Mouse (Mus musculus) left cerebral cortex, adult 2 months (tissue): ENCODE measurements around the gene Pcbp3. TPM values are rescaled to one million over a fixed set of nuclear protein-coding genes. Genes with fewer than 3 reads are reported as not detected.

Experiments
- DNase-seq, 2 experiments: peaks; one replicate each; pipeline ENCODE4 v3.0.0; 2021 to 2022; ENCODE audit warnings: low spot score in 2 of 2, mixed read lengths in 1 of 2; ENCODE audit errors: extremely low spot score in 1 of 2
- H3K27ac ChIP-seq: fragments of 200-600 bp; 2 replicates; pipeline ENCODE4 v1.8.1; 2022
- H3K4me3 ChIP-seq: fragments of 200-600 bp; 2 replicates; pipeline ENCODE4 v1.8.1; 2022
- CTCF ChIP-seq: fragments of 200-600 bp; IDR thresholded peaks from 2 replicates; pipeline ENCODE4 v1.8.1; 2022; ENCODE audit warnings: antibody characterized with exemption, mild to moderate bottlenecking, moderate library complexity
- intact Hi-C: fragments of 180-260 bp; cut with DNase I; formaldehyde crosslinking; loops from one replicate; pipeline ENCODE4 v1.15.1; 2025
- total RNA-seq, 2 experiments: library from RNA; stranded (reverse); gene quantifications; 2 replicates each; pipeline ENCODE4 v1.2.3; 2021

Pcbp3 gene
- total RNA-seq, 2 experiments from 2014 or later, result 60.8 to 62.2 TPM

DNA sequence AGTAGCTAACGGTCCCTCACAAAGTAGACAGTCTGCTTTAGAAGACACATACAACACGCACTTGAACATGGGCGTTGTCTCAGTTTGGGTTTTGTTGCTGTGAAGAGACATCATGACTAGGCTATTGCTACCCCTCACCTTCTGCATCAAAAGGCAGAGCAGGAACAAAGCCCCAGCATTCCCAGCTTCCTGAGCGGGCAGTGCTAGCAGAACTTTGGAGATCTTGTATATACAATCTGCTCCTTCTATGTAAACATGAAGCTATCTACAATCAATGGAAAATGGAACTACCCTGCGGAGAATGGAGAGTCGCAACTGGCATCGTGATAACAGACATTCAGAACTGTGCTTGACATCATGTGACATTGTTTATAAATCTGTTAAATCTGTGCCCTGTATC is 9.3 kb upstream of the Pcbp3 start:
- DNase-seq, result no peak
- no peak for TF ChIP-seq CTCF
- no peak overlapping the region for H3K4me3 ChIP-seq
- H3K27ac ChIP-seq, result no peak overlapping the region
- intact Hi-C loops, result no loop called here

DNA sequence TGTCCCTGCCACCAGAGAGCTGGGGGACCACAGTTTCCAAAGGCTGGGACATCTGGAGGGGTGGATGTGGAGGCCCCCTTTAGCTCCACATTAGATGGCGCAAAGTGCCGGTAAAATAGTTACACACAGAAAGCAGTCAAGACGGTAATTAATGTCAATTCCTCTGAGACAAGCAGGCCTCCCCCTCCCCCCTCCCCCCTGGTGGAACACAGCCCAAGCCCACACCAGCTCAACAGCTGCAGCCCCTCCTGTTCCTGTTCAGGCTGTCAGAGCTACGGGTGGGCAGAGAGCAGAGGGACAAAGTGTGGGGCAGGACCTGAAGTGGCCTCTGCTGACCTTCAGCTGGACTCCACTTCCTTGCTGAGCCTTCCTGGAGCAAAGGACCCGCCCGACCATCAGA is 2.7 kb upstream of the Pcbp3 start:
- no peak overlapping the region for H3K4me3 ChIP-seq
- TF ChIP-seq CTCF, result no peak
- intact Hi-C loops, result no loop called here
- DNase-seq, result no peak
- H3K27ac ChIP-seq, result no peak overlapping the region

DNA sequence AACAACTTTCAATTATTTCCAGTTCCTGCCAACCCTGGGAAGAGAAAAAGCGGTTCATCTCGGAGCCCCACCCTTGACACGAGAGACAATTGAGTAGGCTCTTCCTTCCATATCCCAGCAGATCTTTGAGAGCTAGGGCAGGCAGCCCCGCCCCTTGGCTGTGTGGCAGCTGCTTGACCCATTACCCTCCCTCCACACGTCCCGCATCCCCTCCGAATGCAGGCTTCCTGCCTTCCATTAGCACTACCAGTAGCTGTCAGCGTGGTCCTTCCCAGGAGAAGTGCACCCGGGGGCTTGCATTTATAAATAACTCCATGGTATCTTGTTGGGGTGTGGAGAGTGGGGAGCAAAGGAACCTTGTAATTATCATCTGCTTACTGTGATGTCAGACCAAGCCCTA is 2.3 kb upstream of the Pcbp3 start:
- no peak overlapping the region for H3K27ac ChIP-seq
- no peak for TF ChIP-seq CTCF
- H3K4me3 ChIP-seq, result no peak overlapping the region
- intact Hi-C loops, result no loop called here
- no peak for DNase-seq

DNA sequence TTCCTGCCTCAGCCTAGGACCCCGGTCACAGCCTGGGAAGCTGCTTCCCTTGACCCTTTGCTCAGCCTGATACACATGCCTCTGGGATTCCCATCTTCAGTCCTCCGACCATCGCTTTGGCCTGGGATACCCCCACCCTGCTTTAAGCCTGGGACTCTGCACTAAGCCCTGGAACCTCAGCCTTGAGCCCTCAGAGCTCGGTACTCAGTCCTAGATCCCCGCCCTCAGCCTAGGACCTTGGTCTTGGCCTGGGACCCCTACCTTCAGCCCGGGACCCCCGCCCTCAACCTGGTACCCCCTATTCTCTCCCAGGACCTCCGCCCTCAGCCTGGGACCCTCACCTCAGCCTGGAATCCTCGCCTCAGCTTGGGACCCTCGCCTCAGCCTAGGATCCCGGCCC is 531 bp downstream of the Pcbp3 start:
- peak overlapping the region; percentile 94 for H3K4me3 ChIP-seq
- intact Hi-C loops, result no loop called here
- TF ChIP-seq CTCF, result no peak
- DNase-seq, result peak in 1 of 2 experiments; percentile 17
- peak overlapping the region; percentile 77 for H3K27ac ChIP-seq

DNA sequence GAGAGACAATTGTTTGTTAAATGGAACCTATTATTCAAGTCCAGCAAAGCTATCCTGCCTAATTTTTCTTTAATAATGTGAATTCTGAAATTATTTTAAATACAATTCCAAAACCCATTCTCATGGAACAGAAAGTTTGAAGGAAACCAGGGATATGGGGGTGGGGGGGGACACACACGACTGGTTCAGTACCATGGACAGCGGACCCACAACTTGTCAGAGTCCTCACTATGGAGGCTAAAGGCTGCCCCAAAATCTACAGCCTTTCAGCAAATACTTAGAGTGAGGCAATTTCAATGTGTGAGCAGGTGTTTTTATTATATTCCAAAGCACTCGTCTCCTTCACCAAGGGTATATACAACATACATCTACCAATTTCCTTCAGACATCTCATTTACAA is 3.5 kb downstream of the Pcbp3 start:
- Histone ChIP-seq H3K27ac (no peak overlapping the region), H3K4me3 (no peak overlapping the region)
- intact Hi-C loops, result no loop called here
- DNase-seq, result no peak
- no peak for TF ChIP-seq CTCF

DNA sequence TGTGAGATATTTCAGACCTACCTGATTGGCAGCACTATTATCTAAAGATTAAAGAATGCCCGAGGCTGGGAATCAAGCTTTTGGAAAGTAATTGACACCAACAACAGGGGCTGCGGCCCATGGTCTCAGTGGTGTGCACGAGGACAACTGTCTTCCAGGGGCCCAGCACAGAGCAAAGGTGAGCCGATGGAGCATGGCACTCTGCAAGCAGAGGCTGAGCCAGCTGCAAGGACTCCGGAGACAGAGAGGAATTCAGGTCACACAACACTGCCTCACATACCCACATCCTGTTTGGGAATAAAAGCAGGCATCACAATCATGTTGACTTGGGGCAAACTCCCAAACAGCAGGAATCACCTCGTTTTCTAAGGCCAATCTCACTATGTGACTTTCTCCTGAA is 5.5 kb downstream of the Pcbp3 start:
- intact Hi-C loops, result no loop called here
- no peak for TF ChIP-seq CTCF
- no peak for DNase-seq
- H3K27ac ChIP-seq, result no peak overlapping the region
- H3K4me3 ChIP-seq, result no peak overlapping the region

DNA sequence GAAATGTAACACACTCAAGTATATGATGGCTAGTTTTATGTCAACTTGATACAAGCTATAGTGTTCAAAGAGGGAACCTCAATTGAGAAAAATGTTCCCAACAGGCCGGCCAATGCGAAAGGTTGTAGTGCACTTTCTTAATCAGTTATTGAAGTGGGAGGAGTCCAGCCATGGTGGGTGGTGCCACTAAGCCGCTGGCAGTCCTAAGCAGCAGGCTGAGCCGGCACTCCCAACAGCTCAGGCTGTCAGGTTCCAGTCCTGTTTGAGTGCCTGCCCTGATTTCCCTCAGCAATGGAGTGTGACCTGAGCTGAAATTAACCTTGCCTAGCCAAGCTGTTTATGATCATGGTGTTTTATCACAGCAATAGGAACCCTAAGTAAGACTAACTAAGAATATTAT is 20.6 kb downstream of the Pcbp3 start:
- DNase-seq, result no peak
- H3K27ac ChIP-seq, result no peak overlapping the region
- intact Hi-C loops, result no loop called here
- no peak overlapping the region for H3K4me3 ChIP-seq
- TF ChIP-seq CTCF, result no peak

DNA sequence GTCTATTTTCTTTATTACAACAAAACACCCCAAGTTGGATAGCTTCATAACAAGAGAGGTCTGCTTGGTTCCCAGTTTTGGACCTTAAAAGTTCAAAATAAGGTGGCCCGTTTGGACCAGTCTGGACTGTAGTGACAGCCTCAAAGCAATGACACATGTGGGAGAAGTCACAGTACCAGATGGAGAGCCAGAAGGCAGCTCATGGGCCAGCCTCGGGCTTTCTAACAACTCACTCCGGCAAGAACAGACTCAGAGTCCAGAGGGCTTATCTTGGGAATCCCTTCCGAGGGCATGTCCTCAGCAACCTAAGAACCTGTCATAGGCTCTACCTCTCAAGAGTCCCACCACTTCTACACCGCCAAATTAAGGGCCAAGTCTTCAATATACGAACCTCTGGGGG is 24.9 kb downstream of the Pcbp3 start:
- H3K4me3 ChIP-seq, result no peak overlapping the region
- no peak for TF ChIP-seq CTCF
- intact Hi-C loops, result no loop called here
- no peak for DNase-seq
- H3K27ac ChIP-seq, result no peak overlapping the region

DNA sequence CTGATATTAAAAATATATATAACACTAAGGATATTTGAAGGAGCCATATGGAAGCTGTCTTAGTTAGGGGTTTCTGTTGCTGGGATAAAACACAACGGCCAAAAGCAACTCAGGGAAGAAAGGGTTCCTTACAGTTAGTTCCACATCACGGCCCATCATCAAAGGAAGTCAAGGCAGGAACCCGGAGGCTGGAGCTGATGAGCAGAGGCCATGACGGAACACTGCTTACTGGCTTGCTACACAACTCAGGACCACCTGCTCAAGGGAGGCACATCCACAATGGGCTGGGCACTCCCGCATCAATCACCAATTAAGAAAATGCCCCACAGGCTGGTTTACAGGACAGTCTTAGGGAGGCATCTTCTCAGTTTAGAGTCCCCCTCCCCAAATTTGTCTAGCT is 26.9 kb downstream of the Pcbp3 start:
- no peak for TF ChIP-seq CTCF
- no peak for DNase-seq
- intact Hi-C loops, result no loop called here

DNA sequence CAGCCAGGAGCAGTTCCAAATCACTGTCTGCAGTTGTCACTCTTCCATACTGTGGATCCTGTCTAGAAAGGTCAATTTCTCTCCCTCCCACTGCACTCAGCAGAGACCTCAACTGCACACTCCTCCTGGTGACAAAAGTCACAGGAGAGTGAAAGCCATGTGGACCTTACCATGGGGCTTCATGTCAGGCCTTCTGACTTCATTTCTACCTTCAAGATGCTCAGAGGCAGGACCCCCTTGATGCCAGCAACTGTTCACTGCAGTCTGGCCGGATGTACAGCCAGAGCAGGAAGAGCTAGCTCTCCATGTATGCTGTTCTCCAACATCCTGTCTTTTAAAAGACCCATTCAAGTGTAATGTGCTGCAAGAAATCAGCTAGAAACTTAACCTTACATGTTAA is 29.9 kb downstream of the Pcbp3 start:
- no peak for TF ChIP-seq CTCF
- Histone ChIP-seq H3K27ac (no peak overlapping the region), H3K4me3 (no peak overlapping the region)
- intact Hi-C loops, result no loop called here
- no peak for DNase-seq

More for the DNA sequence above, 26.9 kb downstream of the Pcbp3 start:
- no peak overlapping the region for H3K4me3 ChIP-seq
- no peak overlapping the region for H3K27ac ChIP-seq

DNA sequence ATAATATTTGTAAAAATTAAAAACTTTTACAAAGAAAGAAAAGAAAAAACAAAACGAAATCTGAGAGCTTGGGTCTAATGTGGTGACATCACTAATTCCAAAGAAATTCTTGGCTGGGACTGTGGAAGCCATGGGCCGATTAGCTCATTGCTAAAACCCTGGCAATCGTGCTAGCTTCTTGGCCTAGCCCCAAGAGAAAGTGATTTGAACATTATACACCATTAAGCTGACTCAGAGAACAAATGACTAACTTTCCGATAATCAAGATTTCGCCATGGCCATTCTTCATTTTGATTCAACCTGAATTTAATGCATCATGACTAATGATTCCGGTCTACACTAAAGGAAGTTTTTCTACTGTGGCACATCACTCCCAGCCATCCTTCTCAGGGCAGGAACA is 30.6 kb downstream of the Pcbp3 start:
- Histone ChIP-seq H3K4me3 (no peak overlapping the region), H3K27ac (no peak overlapping the region)
- no peak for DNase-seq
- no peak for TF ChIP-seq CTCF
- intact Hi-C loops, result no loop called here

DNA sequence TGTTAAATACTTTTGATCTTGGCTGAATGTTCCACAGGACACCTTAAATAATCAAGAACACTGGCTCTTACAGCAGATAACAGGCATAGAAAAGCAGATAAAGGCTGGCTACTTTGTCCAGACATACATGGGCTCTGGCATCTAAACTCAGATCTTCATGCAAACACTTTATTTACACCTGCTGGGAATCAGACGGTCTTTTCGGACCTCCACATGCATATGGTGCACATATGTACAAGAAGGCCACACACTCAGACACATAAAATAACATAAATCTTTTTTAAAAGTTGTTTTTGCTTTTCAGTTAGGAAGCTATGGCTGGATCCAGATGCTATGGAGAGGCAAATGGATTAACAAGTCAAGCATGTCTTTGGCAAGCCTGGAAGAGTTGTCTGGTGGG is 37.2 kb downstream of the Pcbp3 start:
- no peak for TF ChIP-seq CTCF
- Histone ChIP-seq H3K4me3 (no peak overlapping the region), H3K27ac (no peak overlapping the region)
- intact Hi-C loops, result no loop called here
- no peak for DNase-seq

DNA sequence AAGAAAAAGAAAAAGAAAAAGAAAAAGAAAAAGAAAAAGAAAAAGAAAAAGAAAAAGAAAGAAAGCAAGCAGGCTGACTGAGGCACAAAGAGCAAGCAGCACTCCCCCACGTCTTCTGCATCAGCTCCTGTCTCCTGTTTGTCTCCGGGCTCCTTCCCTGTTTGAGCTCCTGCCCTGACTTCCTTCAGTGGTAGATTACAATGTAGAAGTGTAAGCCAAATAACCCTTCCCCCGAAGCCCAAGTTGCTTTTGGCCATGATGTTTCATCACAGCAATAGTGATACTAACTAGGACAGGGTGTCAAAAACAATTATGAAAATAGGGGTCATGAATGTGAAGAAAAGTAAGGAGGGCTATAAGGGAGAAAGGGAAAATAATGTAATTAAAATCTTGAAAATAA is 43.6 kb downstream of the Pcbp3 start:
- no peak overlapping the region for H3K4me3 ChIP-seq
- intact Hi-C loops, result no loop called here
- TF ChIP-seq CTCF, result no peak
- no peak overlapping the region for H3K27ac ChIP-seq
- no peak for DNase-seq

DNA sequence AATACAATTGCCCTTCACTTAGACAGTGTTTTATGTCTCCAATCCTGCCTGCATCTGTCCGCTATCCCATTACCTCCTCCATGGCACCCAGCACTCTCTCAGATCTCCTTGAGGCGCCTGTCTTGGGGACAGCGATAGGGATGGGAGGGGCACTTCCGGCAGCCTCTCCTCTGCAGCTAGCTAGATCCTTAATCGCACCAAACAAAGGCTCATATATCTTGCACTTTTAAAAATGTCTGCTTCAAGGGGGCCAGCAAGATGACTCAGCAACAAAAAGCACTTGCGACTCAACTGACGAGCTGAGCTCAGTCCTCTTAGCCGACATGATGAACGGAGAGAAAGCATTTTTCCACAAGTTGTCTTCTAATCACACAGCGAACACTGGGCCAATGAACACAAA is 55.3 kb downstream of the Pcbp3 start:
- Histone ChIP-seq H3K4me3 (no peak overlapping the region), H3K27ac (no peak overlapping the region)
- TF ChIP-seq CTCF, result no peak
- DNase-seq, result no peak
- intact Hi-C loops, result no loop called here
